In genomic region chr2:94163207-94163606, GRCm38 (mm10) we compare ENCODE assay signal across 16 mouse cellular contexts.
"Had no signal": no experiment of that assay in that cellular context is flagged by ENCODE, and none has a peak within 500 bp of the region (broad histone marks: within the 10 kb centered on the region; RNA-seq: fewer than 3 reads in every experiment).

No protein-coding gene starts in this region.

- H3K27ac ChIP-seq: neural tube, embryonic 12.5 days; neural tube, embryonic 13.5 days; neural tube, embryonic 15.5 days; stomach, embryonic 15.5 days; stomach, postnatal 0 days had no signal

- H3K4me1 ChIP-seq: neural tube, embryonic 13.5 days; stomach, embryonic 15.5 days had no signal

- H3K4me3 ChIP-seq: neural tube, embryonic 12.5 days; neural tube, embryonic 13.5 days; neural tube, embryonic 15.5 days; stomach, embryonic 15.5 days had no signal

- DNase-seq: retina, postnatal 1 day; right cerebral cortex, adult 18-20 months; right cerebral cortex, postnatal 14 days; right cerebral cortex, postnatal 25 days; right cerebral cortex, postnatal 4 days; spleen, adult 18-20 months; thymus, adult 18-20 months; thymus, adult 2 months; thymus, postnatal 14 days; thymus, postnatal 36 days; thymus, postnatal 4 days had no signal
